Mouse (Mus musculus) liver, embryonic 11.5 days (tissue): ENCODE results near the gene Gm12830. TPM values are rescaled to one million over a fixed set of nuclear protein-coding genes. Genes with fewer than 3 reads are reported as not detected.
A peak's percentile ranks its signal among the peaks of the same experiment; 100 is the strongest.

Source experiments
- ATAC-seq: fragments of 200-750 bp; cut with Nextera tagmentation; replicated peaks from 2 replicates; pipeline ENCODE4 v1.8.0; 2017; ENCODE audit warnings: moderate number of reproducible peaks, mild to moderate bottlenecking, moderate TSS enrichment, moderate library complexity; ENCODE audit not compliant: low FRiP score
- DNase-seq: peaks from one replicate; pipeline ENCODE4 v3.0.0-alpha.2; 2017; ENCODE audit warnings: low spot score
- H3K27ac ChIP-seq: fragments of 300-500 bp; sonication (generic); 2 replicates; pipeline ENCODE4 v1.5.1; 2014; ENCODE audit warnings: mild to moderate bottlenecking, low read depth, low read length, control low read depth
- H3K27me3 ChIP-seq: fragments of 300-500 bp; sonication (generic); replicated peaks from 2 replicates; pipeline ENCODE4 v1.6.1; 2014; ENCODE audit warnings: low read length, mixed read lengths; ENCODE audit not compliant: control insufficient read depth, insufficient read depth
- H3K36me3 ChIP-seq: fragments of 300-500 bp; sonication (generic); 2 replicates; pipeline ENCODE4 v1.6.1; 2014; ENCODE audit warnings: mild to moderate bottlenecking, low read length, moderate library complexity, mixed read lengths; ENCODE audit not compliant: control insufficient read depth, insufficient read depth
- H3K4me1 ChIP-seq: fragments of 300-500 bp; sonication (generic); replicated peaks from 2 replicates; pipeline ENCODE4 v1.6.1; 2014; ENCODE audit warnings: low read length, mixed read lengths; ENCODE audit not compliant: control insufficient read depth, insufficient read depth
- H3K4me2 ChIP-seq: fragments of 300-500 bp; sonication (generic); 2 replicates; pipeline ENCODE4 v1.6.1; 2014; ENCODE audit warnings: mild to moderate bottlenecking, control low read depth, moderate library complexity
- H3K4me3 ChIP-seq: fragments of 300-500 bp; sonication (generic); 2 replicates; pipeline ENCODE4 v1.5.1; 2014; ENCODE audit warnings: low read depth, low read length, control low read depth
- H3K9ac ChIP-seq: fragments of 300-500 bp; sonication (generic); 2 replicates; pipeline ENCODE4 v1.6.1; 2014; ENCODE audit warnings: low read depth, low read length, control low read depth
- H3K9me3 ChIP-seq: fragments of 300-500 bp; sonication (generic); 2 replicates; pipeline ENCODE4 v1.6.1; 2016; ENCODE audit warnings: low read length, inconsistent platforms, mixed read lengths; ENCODE audit not compliant: control insufficient read depth
- WGBS: fragments of 180-500 bp; shearing (Covaris S2); extraction: QIAGEN DNeasy Blood & Tissue Kit; methylation state at CpG from one replicate; pipeline ENCODE4 v1.1.7; 2014; 5-methylcytosine and 5-hydroxymethylcytosine counted together
- polyA plus RNA-seq: library from polyadenylated mRNA; unstranded; fragments of >200 nt; fragmentation: Nextera tagmentation; extraction: Ambion mirVana; gene quantifications from 2 replicates; pipeline ENCODE4 v1.2.1, GENCODE M21; 2014

The Gm12830 gene
- polyA plus RNA-seq, 1 experiment from 2014 or later: not detected

DNA sequence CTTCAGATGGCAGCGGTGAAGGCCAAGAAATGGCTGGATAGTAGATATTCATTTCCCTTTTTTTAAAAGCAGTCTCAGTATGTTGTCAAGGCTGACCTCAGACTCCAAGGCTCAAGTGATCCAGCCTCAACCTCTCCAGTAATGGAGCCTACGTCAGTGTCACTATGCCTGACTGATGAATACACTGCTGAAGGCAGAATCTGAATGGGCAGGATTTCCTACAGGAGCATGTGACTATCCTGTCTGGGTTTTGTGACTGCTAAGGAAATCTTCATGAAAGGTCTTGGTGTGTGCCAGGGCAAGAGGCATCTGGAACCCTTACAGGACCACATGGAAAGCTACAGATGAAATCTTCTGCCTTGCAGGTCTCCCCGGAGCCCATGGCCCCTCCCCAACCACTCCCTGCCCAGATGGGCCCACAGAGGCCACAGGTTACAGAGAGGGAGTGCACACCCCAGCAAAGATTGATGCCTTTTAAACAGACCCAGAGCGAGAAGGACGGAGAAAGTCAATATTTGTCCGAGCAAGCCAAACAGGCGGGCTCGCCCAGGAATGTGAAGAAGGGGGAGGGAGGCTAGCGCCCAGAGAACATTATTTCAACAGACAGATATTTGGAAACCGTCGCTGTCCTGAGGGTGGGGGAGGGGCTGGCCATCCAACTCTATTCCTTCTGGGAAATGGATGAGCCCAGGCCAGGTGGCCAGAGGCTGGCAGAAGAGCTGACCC lies 48.4 kb downstream of the Gm12830 start:
- peak; percentile 66 for ATAC-seq
- WGBS: 47% methylated on average over 11 of the region's 11 CpGs
- no peak overlapping the region for H3K4me2 ChIP-seq

DNA sequence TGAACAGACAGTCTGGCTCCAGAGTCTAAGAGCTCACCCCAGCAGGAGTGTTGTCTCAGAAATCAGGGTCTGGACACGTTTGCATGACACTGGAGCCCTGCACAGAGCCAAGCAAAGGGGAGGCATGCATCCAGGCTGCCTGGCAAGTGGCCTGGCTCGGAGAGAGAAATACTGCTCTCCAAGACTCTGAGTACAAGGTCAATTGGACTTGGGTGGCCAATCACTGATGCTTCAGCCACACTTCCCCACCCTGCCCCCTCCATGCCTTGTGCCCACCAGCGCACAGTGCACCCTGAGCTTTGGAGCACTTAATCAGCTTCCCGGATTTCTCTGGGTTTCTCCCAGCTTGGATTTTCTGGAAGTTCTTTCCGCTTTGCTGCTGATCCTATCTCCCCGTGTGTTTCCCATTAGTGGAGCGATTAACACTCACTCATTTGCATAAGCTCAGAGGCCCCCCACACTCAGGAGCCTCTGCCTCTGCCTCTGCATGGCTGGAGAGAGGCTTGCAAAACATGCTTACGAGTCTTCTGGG lies 55.0 kb downstream of the Gm12830 start:
- WGBS: 28% methylated on average over 8 of the region's 8 CpGs

More for the DNA sequence above, 48.4 kb downstream of the Gm12830 start:
- Histone ChIP-seq H3K36me3 (no peaks in the 10 kb centered on the region), H3K27me3 (peaks cover 9% of the 10 kb centered on the region), H3K27ac (no peak overlapping the region), H3K9me3 (no peaks in the 10 kb centered on the region), H3K4me1 (no peaks in the 10 kb centered on the region; the same call in 1 of the 2 replicates), H3K4me3 (no peak overlapping the region), H3K9ac (no peak overlapping the region)
- no peak for DNase-seq

DNA sequence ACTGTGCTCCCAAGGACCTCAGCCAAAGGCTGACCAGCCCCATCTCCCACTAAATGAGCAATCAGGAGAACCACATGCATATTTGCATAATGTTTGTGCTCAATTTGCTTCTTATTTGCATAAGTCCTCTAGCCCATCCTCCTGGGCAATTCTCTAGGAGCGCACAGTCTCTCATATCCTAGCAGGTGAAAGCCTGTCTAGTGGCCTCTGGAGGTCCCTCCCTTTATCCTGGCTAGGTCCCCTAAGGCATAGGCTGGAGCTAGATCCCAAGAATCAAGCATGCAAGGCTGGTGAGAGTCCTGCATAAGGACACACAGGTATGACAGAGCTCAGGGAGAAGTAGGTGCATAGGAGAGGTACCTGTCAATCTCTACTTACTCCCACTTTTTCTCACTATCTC lies 60.7 kb downstream of the Gm12830 start:
- Histone ChIP-seq H3K27ac (no peak overlapping the region), H3K4me3 (no peak overlapping the region), H3K36me3 (no peaks in the 10 kb centered on the region), H3K4me2 (no peak overlapping the region), H3K9ac (no peak overlapping the region), H3K4me1 (no peaks in the 10 kb centered on the region), H3K27me3 (peaks cover 3% of the 10 kb centered on the region; the same call in 1 of the 2 replicates), H3K9me3 (no peaks in the 10 kb centered on the region)
- 92% methylated on average over 1 of the region's 1 CpGs for WGBS
- DNase-seq (no peak), ATAC-seq (no peak)

More for the DNA sequence above, 55.0 kb downstream of the Gm12830 start:
- H3K9me3 ChIP-seq: no peaks in the 10 kb centered on the region
- H3K36me3 ChIP-seq: no peaks in the 10 kb centered on the region
- DNase-seq: no peak
- H3K27ac ChIP-seq: no peak overlapping the region
- H3K9ac ChIP-seq: no peak overlapping the region
- no peaks in the 10 kb centered on the region for H3K4me1 ChIP-seq
- H3K4me3 ChIP-seq: no peak overlapping the region
- no peak overlapping the region for H3K4me2 ChIP-seq
- no peak for ATAC-seq
- peaks cover 21% of the 10 kb centered on the region for H3K27me3 ChIP-seq

DNA sequence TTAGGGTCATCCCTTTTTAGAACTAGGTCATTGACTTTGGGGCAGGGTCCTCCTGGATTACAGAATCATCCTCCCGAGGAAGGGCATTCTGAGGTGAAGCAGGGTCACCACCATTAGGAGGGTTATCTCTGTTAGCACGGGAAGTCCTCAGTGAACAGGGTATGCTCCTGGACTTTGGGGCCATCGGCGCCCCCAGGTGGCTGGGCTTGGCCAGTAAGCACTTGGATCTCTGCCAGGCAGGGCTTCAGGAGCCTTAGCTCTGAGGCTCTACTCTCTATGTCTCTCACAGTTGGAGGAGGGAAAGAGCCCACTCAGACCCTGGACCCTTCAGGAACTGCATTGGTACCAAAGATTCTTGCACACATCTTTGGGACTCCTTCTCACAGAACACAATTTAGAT lies 76.3 kb downstream of the Gm12830 start:
- no peak overlapping the region for H3K9ac ChIP-seq
- H3K27me3 ChIP-seq: peaks cover 77% of the 10 kb centered on the region
- 5% methylated on average over 4 of the region's 4 CpGs for WGBS
- H3K36me3 ChIP-seq: no peaks in the 10 kb centered on the region
- H3K27ac ChIP-seq: no peak overlapping the region
- DNase-seq: no peak
- no peak overlapping the region for H3K4me3 ChIP-seq
- H3K4me1 ChIP-seq: no peaks in the 10 kb centered on the region
- no peak overlapping the region for H3K4me2 ChIP-seq
- ATAC-seq: no peak
- H3K9me3 ChIP-seq: no peaks in the 10 kb centered on the region

DNA sequence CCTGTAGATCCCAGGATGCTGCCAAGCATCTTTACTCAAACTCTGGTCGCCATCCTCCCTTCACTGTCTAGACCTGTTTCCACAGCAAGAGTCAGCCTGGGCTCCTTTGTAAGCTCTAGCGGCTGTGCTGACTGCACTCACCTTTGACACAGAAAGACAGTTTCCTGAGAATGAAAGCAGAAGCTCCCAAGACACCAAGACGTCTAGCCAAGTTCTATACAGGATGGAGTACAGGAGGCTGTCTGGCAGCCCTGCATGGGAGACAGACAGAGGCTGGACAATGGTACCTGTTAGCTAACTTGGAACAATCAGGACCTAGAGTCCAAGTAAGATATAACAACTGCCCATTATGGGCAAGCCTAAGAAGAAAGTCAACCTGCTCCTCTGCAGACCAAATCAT lies 78.4 kb downstream of the Gm12830 start:
- Histone ChIP-seq H3K4me1 (no peaks in the 10 kb centered on the region), H3K27ac (no peak overlapping the region), H3K9ac (no peak overlapping the region), H3K9me3 (no peaks in the 10 kb centered on the region), H3K4me3 (no peak overlapping the region), H3K27me3 (peaks cover 93% of the 10 kb centered on the region), H3K36me3 (no peaks in the 10 kb centered on the region), H3K4me2 (no peak overlapping the region)
- no peak for ATAC-seq
- WGBS: 6% methylated on average over 3 of the region's 3 CpGs
- DNase-seq: no peak

DNA sequence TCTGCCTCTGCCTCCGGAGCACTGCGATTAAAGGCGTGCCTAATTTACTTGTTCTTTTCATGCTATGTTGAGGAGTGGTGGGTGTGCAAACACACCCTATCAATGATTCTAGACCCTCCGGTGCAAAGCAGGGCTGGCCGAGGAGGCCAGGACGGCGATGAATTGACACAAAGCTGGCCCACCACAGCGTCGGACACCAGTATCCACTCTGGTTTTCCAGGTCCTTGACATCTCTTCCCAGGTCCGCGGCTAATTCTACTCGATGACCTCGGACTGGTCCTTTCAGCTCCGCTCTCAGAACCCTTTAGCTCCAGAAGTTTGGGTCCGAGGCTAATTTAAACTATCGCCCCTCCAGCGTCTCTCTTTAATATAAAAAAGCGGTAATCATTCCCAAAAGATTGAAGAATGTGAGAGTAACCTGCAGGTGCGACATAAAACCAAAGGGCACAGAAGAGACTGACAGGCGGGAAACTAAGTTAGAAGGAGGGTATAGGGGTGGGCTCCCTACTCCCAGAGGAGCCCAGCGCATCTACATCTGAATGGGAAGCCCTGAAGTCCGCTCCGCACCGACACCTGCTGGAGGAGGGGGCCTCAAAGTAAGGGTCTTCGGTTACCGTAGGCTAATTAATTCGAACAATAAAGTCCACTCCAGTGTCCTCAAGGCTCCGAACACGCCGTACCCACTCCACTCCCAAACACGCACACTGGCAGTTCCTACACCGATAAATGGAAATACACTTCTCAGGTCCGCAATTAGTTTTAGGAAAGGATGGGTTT lies 79.5 kb downstream of the Gm12830 start:
- peaks cover 95% of the 10 kb centered on the region for H3K27me3 ChIP-seq
- no peaks in the 10 kb centered on the region for H3K4me1 ChIP-seq
- no peak overlapping the region for H3K9ac ChIP-seq
- no peak overlapping the region for H3K4me3 ChIP-seq
- WGBS: 5% methylated on average over 33 of the region's 33 CpGs
- ATAC-seq: no peak
- H3K36me3 ChIP-seq: no peaks in the 10 kb centered on the region
- H3K9me3 ChIP-seq: no peaks in the 10 kb centered on the region
- H3K4me2 ChIP-seq: no peak overlapping the region
- no peak overlapping the region for H3K27ac ChIP-seq
- no peak for DNase-seq

DNA sequence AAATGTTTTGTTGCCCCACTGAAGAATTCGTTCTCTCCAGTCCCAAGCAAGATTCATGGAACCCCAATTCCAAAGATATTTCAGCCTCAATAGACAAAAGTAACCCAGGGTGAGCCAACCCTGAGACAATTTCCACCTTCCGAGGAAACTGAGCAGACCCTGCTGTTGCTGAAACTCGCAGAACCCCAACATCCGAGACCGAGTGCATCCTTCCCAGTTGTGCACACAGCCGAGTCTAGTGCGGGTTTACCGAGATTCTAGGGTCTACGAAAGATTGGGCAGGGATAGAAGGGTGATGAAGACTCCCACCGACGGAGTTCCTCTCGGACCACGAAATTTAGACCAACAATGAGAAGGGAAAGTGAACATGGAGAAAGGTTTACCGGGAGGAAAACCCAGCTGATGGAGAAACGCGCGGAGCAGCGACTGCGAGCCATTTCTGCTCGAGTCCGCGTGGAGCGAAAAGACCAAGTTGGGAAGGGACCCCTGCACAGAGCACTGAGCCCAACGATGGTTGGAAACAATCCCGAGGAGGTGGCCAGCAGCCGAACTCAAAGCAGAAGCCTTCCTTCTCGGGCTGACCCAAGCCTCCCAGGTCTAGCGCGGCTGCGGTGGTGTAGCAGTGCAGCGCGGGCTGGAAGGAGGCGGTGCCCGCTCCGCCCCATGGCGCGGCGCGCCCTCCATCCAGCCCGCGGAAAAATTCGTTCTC lies 80.3 kb downstream of the Gm12830 start:
- Histone ChIP-seq H3K4me3 (no peak overlapping the region; the same call in 1 of the 2 replicates), H3K9ac (no peak overlapping the region), H3K4me1 (no peaks in the 10 kb centered on the region), H3K27ac (no peak overlapping the region), H3K9me3 (no peaks in the 10 kb centered on the region), H3K27me3 (peaks cover 98% of the 10 kb centered on the region), H3K36me3 (no peaks in the 10 kb centered on the region), H3K4me2 (peak overlapping the region; percentile 26; the same call in 1 of the 2 replicates)
- no peak for ATAC-seq
- 2% methylated on average over 42 of the region's 42 CpGs for WGBS
- DNase-seq: peak; percentile 47

DNA sequence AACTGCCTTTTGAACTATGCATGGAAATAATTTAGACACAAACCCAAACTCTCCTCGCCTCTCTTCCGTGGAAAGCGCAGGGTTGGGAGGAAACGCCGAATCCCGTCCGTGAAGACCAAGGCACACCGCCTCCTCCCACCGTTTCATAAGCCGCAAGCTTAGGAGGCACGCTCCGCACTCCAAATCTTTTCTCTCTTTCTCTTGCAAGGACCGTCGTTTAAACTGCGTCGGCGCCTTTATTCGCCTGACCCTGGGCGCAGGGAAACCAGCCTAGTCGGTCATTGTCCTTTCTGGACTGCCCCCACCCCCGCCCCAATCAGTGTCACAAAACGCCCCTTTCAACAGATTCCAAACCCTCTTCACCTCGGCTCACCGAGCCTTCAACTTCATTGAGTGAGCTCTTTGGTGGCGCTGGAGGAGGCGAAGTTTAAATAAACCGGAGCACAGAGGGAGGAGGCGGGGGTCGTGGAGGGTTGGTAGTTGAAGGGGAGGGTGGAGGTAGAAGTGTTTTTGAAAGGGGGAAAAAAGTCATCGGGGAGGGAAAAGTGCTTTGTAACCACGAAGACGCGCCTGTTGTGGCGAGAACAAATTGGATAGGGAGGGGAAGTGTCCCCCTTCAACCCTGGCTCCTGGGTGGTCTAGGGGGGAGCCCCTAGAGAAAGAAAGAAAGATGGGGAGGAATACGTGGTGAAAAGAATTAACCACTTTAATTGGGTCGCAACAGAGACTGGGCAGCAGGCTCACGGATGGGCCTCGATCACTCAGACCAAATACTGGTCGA lies 81.3 kb downstream of the Gm12830 start:
- no peak for ATAC-seq
- DNase-seq: peak; percentile 45
- Histone ChIP-seq H3K9ac (no peak overlapping the region), H3K27me3 (peaks cover 100% of the 10 kb centered on the region), H3K4me1 (peaks cover 2% of the 10 kb centered on the region; the same call in 1 of the 2 replicates), H3K9me3 (no peaks in the 10 kb centered on the region), H3K36me3 (no peaks in the 10 kb centered on the region), H3K4me2 (no peak overlapping the region), H3K27ac (no peak overlapping the region), H3K4me3 (no peak overlapping the region)
- WGBS: 3% methylated on average over 39 of the region's 39 CpGs
